Mouse (Mus musculus): ENCODE measurements at regions not wholly inside any gene's neighbourhood (a gene's known extent, or its start where the extent isn't known, plus 50 kb on each side); places are given as distances from the start of the nearest gene placed in this dataset.

DNA sequence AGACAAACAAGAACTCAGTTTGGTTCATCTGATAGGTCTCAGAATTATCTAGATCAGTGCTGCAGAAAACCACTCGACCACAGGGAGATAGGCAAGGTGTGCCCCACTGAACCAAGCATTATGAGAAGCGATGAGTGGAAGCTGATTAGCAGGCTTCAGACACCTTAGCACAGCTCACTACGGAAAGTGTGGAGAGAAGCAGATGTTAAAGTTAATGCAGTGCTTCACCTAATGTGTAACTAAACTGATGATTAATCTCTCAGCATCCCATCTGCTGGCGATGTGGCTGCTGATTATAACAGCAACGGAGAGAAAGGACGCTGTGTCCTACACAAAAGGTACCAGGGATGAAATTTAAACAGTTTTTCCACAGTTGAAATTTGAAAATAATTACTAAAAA is 1517.8 kb upstream of the Pcdh20 start:
- Histone ChIP-seq H3K36me3 (replicated peaks) (no peaks in the 10 kb centered on the region), H3K27me3 (ENCODE audit: poor library complexity, severe bottlenecking) (no peaks in the 10 kb centered on the region), H3K4me3 (no peak overlapping the region), H3K4me1 (peaks cover 38% of the 10 kb centered on the region), H3K9me3 (no peaks in the 10 kb centered on the region), H3K27ac (no peak overlapping the region)
- DNase-seq (ENCODE audit: extremely low spot score, low spot score) = no peak
- WGBS = 75% methylated on average over 6 of the region's 6 CpGs

DNA sequence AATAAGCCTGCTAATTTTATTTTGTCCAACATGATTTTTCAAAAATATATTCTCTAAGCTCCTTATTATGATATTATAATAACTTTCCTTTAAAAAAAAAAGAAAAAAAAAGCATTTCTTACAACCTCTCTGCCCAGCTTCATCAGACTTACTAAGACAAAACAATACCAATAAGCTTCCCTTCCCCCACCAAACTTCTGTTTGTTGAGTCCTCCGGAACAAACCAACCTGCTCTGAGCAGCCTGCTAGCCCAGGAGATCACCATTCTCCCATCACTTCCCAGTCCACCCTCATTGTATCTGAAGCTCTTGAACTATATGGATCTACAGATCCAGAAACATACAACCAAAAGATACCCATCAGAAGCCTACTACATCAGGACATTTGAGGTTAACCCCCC is 1514.9 kb upstream of the Pcdh20 start:
- WGBS = 23% methylated on average over 1 of the region's 1 CpGs
- no peaks in the 10 kb centered on the region for H3K36me3 ChIP-seq (replicated peaks)
- peaks cover 38% of the 10 kb centered on the region for H3K4me1 ChIP-seq
- no peaks in the 10 kb centered on the region for H3K27me3 ChIP-seq (ENCODE audit: poor library complexity, severe bottlenecking)
- no peak overlapping the region for H3K4me3 ChIP-seq
- peak overlapping the region; percentile 72 for H3K27ac ChIP-seq
- H3K9me3 ChIP-seq = no peaks in the 10 kb centered on the region
- no peak for DNase-seq (ENCODE audit: extremely low spot score, low spot score)

DNA sequence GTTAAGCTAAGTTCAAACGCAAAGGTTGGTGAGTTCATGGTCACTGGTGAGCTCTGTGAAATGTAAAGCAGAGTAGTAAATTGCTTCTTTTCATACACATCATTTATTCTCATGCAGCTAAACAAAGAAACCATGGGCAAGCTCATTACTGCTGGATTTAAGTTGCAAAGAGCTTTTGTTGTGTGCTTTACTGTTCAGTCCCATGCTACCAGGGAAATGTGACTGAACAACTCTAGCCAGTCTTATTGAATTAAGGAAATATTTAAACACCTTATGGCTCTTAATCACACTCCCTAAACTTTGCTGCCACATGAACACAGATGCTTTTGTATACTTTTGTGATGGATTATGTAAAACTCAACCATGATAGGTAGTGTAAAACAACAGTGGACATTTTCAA is 1514.4 kb upstream of the Pcdh20 start:
- no peaks in the 10 kb centered on the region for H3K36me3 ChIP-seq (replicated peaks)

More for the DNA sequence above, 1514.4 kb upstream of the Pcdh20 start:
- Histone ChIP-seq H3K27me3 (ENCODE audit: poor library complexity, severe bottlenecking) (no peaks in the 10 kb centered on the region), H3K27ac (no peak overlapping the region), H3K9me3 (no peaks in the 10 kb centered on the region), H3K4me1 (peaks cover 36% of the 10 kb centered on the region), H3K4me3 (no peak overlapping the region)
- DNase-seq (ENCODE audit: extremely low spot score, low spot score) = no peak
- WGBS = 20% methylated on average over 1 of the region's 1 CpGs

All from forebrain, embryonic 10.5 days (tissue).